Comparison of ENCODE assay signal across 8 mouse cellular contexts in the genomic region with DNA sequence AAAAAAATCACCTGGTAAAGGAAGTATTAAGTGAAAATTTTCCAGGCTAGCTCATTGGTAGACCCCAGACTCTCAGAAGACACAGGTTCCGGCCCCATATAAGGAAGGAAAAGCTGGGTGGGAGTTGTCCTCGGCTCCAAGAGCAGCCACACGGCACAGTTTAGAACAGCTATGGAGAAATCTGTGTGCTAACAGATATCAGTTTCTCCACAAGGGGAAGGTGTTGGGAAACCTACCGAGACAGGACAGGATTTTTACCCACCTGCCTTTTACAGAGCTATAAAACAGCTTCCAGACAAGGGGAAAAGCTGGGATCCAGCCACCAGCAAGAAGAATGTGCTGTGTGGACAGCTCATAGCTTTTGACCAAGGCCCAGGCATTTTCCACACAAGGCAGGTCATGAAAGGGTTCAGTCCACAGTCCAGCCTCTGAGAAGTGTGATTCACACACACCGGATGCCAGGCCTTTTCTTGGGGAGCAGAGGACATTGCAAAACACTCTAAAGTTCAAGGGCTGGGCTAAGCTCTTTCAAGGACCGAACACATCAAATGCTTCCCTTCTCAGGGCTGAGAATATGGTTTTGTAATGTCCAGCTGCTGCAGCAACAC. TPM values are rescaled to one million over a fixed set of nuclear protein-coding genes. Genes with fewer than 3 reads are reported as not detected.
DNase-seq lines count a peak whose midpoint lies in the region; ATAC-seq lines count a peak whose summit lies in the region.

No protein-coding gene starts in this region.

- no peak for DNase-seq in liver
- DNase-seq in thymus, adult 18-20 months, result no peak
- DNase-seq in cerebellum, postnatal 4 days (ENCODE audit: low spot score in 2 of 2), result no peak

- no peak overlapping the region for H3K4me3 ChIP-seq in liver, embryonic 16.5 days (ENCODE audit: low read depth, low read length)
- no peak overlapping the region for H3K4me3 ChIP-seq in limb, embryonic 13.5 days
- no peak overlapping the region for H3K4me3 ChIP-seq in stomach, embryonic 16.5 days (replicated peaks; ENCODE audit: low read length)

- WGBS in liver, embryonic 16.5 days (ENCODE audit: insufficient replicate concordance), result 29% methylated on average over 6 of the region's 6 CpGs
- WGBS in limb, embryonic 13.5 days, result 50% methylated on average over 6 of the region's 6 CpGs
- WGBS in stomach, embryonic 16.5 days, result 39% methylated on average over 6 of the region's 6 CpGs

- ATAC-seq in liver, embryonic 16.5 days (ENCODE audit: low read depth), result no peak; the same call in none of the 2 replicates
- ATAC-seq in granulocyte monocyte progenitor cell, adult 5-6 weeks (replicated peaks; ENCODE audit: poor library complexity, severe bottlenecking), result peak; percentile 71
- no peak; the same call in 1 of the 2 replicates for ATAC-seq in limb, embryonic 13.5 days (ENCODE audit: low FRiP score, low read depth)
- peak; percentile 15; the same call in 1 of the 2 replicates for ATAC-seq in stomach, embryonic 16.5 days (ENCODE audit: insufficient read depth, low FRiP score)
- no peak for ATAC-seq in erythroblast, adult 5-6 weeks (replicated peaks; ENCODE audit: low FRiP score, poor library complexity, severe bottlenecking)

- no peak overlapping the region for H3K9ac ChIP-seq in liver, embryonic 16.5 days (ENCODE audit: low read depth, low read length)
- H3K9ac ChIP-seq in limb, embryonic 13.5 days, result no peak overlapping the region; the same call in 1 of the 2 replicates
- no peak overlapping the region for H3K9ac ChIP-seq in stomach, embryonic 16.5 days (ENCODE audit: low read length)

- no peak overlapping the region for H3K4me2 ChIP-seq in liver, embryonic 16.5 days (ENCODE audit: low read depth, low read length)
- no peak overlapping the region; the same call in 1 of the 2 replicates for H3K4me2 ChIP-seq in limb, embryonic 13.5 days (replicated peaks)
- H3K4me2 ChIP-seq in stomach, embryonic 16.5 days (ENCODE audit: low read depth, low read length), result no peak overlapping the region

- peak overlapping the region; percentile 46 for H3K27ac ChIP-seq in liver, embryonic 16.5 days (ENCODE audit: low read length)
- H3K27ac ChIP-seq in limb, embryonic 13.5 days, result peak overlapping the region; percentile 39
- H3K27ac ChIP-seq in stomach, embryonic 16.5 days (ENCODE audit: low read length), result peak overlapping the region; percentile 52

- no peaks in the 10 kb centered on the region for H3K27me3 ChIP-seq in liver, embryonic 16.5 days (ENCODE audit: control insufficient read depth, insufficient read depth, low read depth, low read length)
- no peaks in the 10 kb centered on the region for H3K27me3 ChIP-seq in limb, embryonic 13.5 days
- H3K27me3 ChIP-seq in stomach, embryonic 16.5 days (ENCODE audit: control insufficient read depth, insufficient read depth, low read length), result no peaks in the 10 kb centered on the region

- no peaks in the 10 kb centered on the region for H3K9me3 ChIP-seq in liver, embryonic 16.5 days (replicated peaks; ENCODE audit: control insufficient read depth, low read length)
- no peaks in the 10 kb centered on the region for H3K9me3 ChIP-seq in limb, embryonic 13.5 days
- H3K9me3 ChIP-seq in stomach, embryonic 16.5 days (replicated peaks; ENCODE audit: control insufficient read depth, low read length), result 0 out of 2 replicates have a peak, but pooled peaks cover 3% of the 10 kb centered on the region

- H3K36me3 ChIP-seq in liver, embryonic 16.5 days (ENCODE audit: control insufficient read depth, insufficient read depth), result no peaks in the 10 kb centered on the region
- peaks cover 23% of the 10 kb centered on the region for H3K36me3 ChIP-seq in limb, embryonic 13.5 days
- peaks cover 9% of the 10 kb centered on the region; the same call in 1 of the 2 replicates for H3K36me3 ChIP-seq in stomach, embryonic 16.5 days (ENCODE audit: control insufficient read depth, insufficient read depth, low read length)

- peaks cover 13% of the 10 kb centered on the region for H3K4me1 ChIP-seq in liver, embryonic 16.5 days (ENCODE audit: control insufficient read depth, low read depth, low read length)
- H3K4me1 ChIP-seq in limb, embryonic 13.5 days, result peaks cover 18% of the 10 kb centered on the region
- 0 out of 2 replicates have a peak, but pooled peaks cover 11% of the 10 kb centered on the region for H3K4me1 ChIP-seq in stomach, embryonic 16.5 days (ENCODE audit: control insufficient read depth, insufficient read depth, low read length)

RNA-seq across cellular contexts. Expression of gene Fblim1, which starts 32.4 kb away (rescaled TPM):
- polyA plus RNA-seq in liver, embryonic 16.5 days (2015; fragmentation: Nextera tagmentation; extraction: Ambion mirVana), result 1.5 and 2.3 TPM in 2 replicates
- total RNA-seq in granulocyte monocyte progenitor cell, adult 5-6 weeks (2014; fragmentation: Nextera tagmentation), result 0.11 and 0.36 TPM in 2 replicates
- total RNA-seq in granulocyte monocyte progenitor cell, adult 5-6 weeks (2017), result not detected in 2 replicates
- polyA plus RNA-seq in limb, embryonic 13.5 days (2015; fragmentation: Nextera tagmentation; extraction: Ambion mirVana), result 62.4 and 67.7 TPM in 2 replicates
- 77.2 and 85.0 TPM in 2 replicates for polyA plus RNA-seq in stomach, embryonic 16.5 days (2015; fragmentation: Nextera tagmentation; extraction: Ambion mirVana)
- total RNA-seq in erythroblast, adult 5-6 weeks (2015; ENCODE audit: low replicate concordance), result 0.63 TPM in 1 of 2 replicates, not detected in the other
- 0.56 and 1.1 TPM in 2 replicates for total RNA-seq in erythroblast, adult 5-6 weeks (2017; ENCODE audit: low replicate concordance)

RNA-seq across cellular contexts. Expression of gene Spen, which starts 35.1 kb away (rescaled TPM):
- 2.9 and 3.3 TPM in 2 replicates for polyA plus RNA-seq in liver, embryonic 16.5 days (2015; fragmentation: Nextera tagmentation; extraction: Ambion mirVana)
- total RNA-seq in granulocyte monocyte progenitor cell, adult 5-6 weeks (2014; fragmentation: Nextera tagmentation), result 37.8 TPM in 2 replicates
- total RNA-seq in granulocyte monocyte progenitor cell, adult 5-6 weeks (2017), result 21.4 and 25.5 TPM in 2 replicates
- polyA plus RNA-seq in limb, embryonic 13.5 days (2015; fragmentation: Nextera tagmentation; extraction: Ambion mirVana), result 10.8 and 11.5 TPM in 2 replicates
- 6.2 and 7.2 TPM in 2 replicates for polyA plus RNA-seq in stomach, embryonic 16.5 days (2015; fragmentation: Nextera tagmentation; extraction: Ambion mirVana)
- 38.0 and 60.7 TPM in 2 replicates for total RNA-seq in erythroblast, adult 5-6 weeks (2015; ENCODE audit: low replicate concordance)
- 35.6 and 63.0 TPM in 2 replicates for total RNA-seq in erythroblast, adult 5-6 weeks (2017; ENCODE audit: low replicate concordance)

RNA-seq across cellular contexts. Expression of gene Tmem82, which starts 45.0 kb away (rescaled TPM):
- polyA plus RNA-seq in liver, embryonic 16.5 days (2015; fragmentation: Nextera tagmentation; extraction: Ambion mirVana), result 4.5 and 5.3 TPM in 2 replicates
- total RNA-seq in granulocyte monocyte progenitor cell, adult 5-6 weeks (2014; fragmentation: Nextera tagmentation), result 1.7 and 3.8 TPM in 2 replicates
- 0.72 TPM in 1 of 2 replicates, not detected in the other for total RNA-seq in granulocyte monocyte progenitor cell, adult 5-6 weeks (2017)
- polyA plus RNA-seq in limb, embryonic 13.5 days (2015; fragmentation: Nextera tagmentation; extraction: Ambion mirVana), result 0.38 and 0.66 TPM in 2 replicates
- 2.7 and 3.8 TPM in 2 replicates for polyA plus RNA-seq in stomach, embryonic 16.5 days (2015; fragmentation: Nextera tagmentation; extraction: Ambion mirVana)
- not detected in 2 replicates for total RNA-seq in erythroblast, adult 5-6 weeks (2015; ENCODE audit: low replicate concordance)
- total RNA-seq in erythroblast, adult 5-6 weeks (2017; ENCODE audit: low replicate concordance), result 0.34 TPM in 1 of 2 replicates, not detected in the other

RNA-seq across cellular contexts. Expression of gene Slc25a34, which starts 50.2 kb away (rescaled TPM):
- polyA plus RNA-seq in liver, embryonic 16.5 days (2015; fragmentation: Nextera tagmentation; extraction: Ambion mirVana), result 0.08 and 0.14 TPM in 2 replicates
- not detected in 2 replicates for total RNA-seq in granulocyte monocyte progenitor cell, adult 5-6 weeks (2014; fragmentation: Nextera tagmentation)
- not detected in 2 replicates for total RNA-seq in granulocyte monocyte progenitor cell, adult 5-6 weeks (2017)
- polyA plus RNA-seq in limb, embryonic 13.5 days (2015; fragmentation: Nextera tagmentation; extraction: Ambion mirVana), result not detected in 2 replicates
- 0.62 and 1.6 TPM in 2 replicates for polyA plus RNA-seq in stomach, embryonic 16.5 days (2015; fragmentation: Nextera tagmentation; extraction: Ambion mirVana)
- not detected in 2 replicates for total RNA-seq in erythroblast, adult 5-6 weeks (2015; ENCODE audit: low replicate concordance)
- not detected in 2 replicates for total RNA-seq in erythroblast, adult 5-6 weeks (2017; ENCODE audit: low replicate concordance)

Comparison
In these comparisons a context has a peak if more than half of its experiments do, and no peak if none do; other contexts are left out.
1. ATAC-seq: peak in granulocyte monocyte progenitor cell, adult 5-6 weeks (single experiment) and stomach, embryonic 16.5 days (single experiment); none in liver, embryonic 16.5 days (single experiment), limb, embryonic 13.5 days (single experiment) and erythroblast, adult 5-6 weeks (single experiment).
2. RNA of gene Fblim1, which starts 32.4 kb away (polyA plus RNA-seq): 77.2 to 85.0 TPM in stomach, embryonic 16.5 days and 62.4 to 67.7 TPM in limb, embryonic 13.5 days; 1.5 to 2.3 TPM in liver, embryonic 16.5 days; every median in the first group is over 10 times any median in the second.
3. Peak in every context shown above with its lines, with median percentiles within 50 percentile points of each other: H3K27ac ChIP-seq.